Mouse (Mus musculus): ENCODE measurements around the gene Gripap1. TPM values are rescaled to one million over a fixed set of nuclear protein-coding genes. Genes with fewer than 3 reads are reported as not detected.
A peak's percentile ranks its signal among the peaks of the same experiment; 100 is the strongest.

Gene Gripap1
- polyA plus RNA-seq, 2 experiments = 32.9 to 63.0 TPM

- Histone ChIP-seq H3K9me3 (ENCODE audit: control insufficient read depth, low read length) (no peaks in the 10 kb centered on the region), H3K27me3 (ENCODE audit: control insufficient read depth, insufficient read depth, low read length) (no peaks in the 10 kb centered on the region), H3K27ac (replicated peaks; ENCODE audit: low read depth, low read length) (no peak overlapping the region), H3K36me3 (ENCODE audit: control insufficient read depth, insufficient read depth, low read length) (no peaks in the 10 kb centered on the region), H3K4me2 (replicated peaks; ENCODE audit: low read depth, low read length, severe bottlenecking) (no peak overlapping the region), H3K4me1 (ENCODE audit: control insufficient read depth, insufficient read depth, low read length) (no peaks in the 10 kb centered on the region), H3K9ac (ENCODE audit: low read depth, low read length, severe bottlenecking) (no peak overlapping the region), H3K4me3 (replicated peaks; ENCODE audit: low read length) (no peak overlapping the region)
- no peak for TF ChIP-seq POLR2A (IDR thresholded peaks at IDR 0.05; ENCODE audit: borderline replicate concordance, extremely low read depth, insufficient read depth, insufficient read length)
- WGBS = 71% methylated on average over 2 of the region's 2 CpGs
- DNase-seq (ENCODE audit: low spot score) (no peak), ATAC-seq (ENCODE audit: low FRiP score, low read depth) (no peak)
Measured at GRCm38 (mm10) chrX:7865786-7866185, 76.2 kb downstream of the Gripap1 start.

- no peak overlapping the region for H3K9ac ChIP-seq (ENCODE audit: low read depth, low read length, severe bottlenecking)
- 100% methylated on average over 1 of the region's 1 CpGs for WGBS
- no peaks in the 10 kb centered on the region for H3K9me3 ChIP-seq (ENCODE audit: control insufficient read depth, low read length)
- no peak overlapping the region for H3K4me2 ChIP-seq (replicated peaks; ENCODE audit: low read depth, low read length, severe bottlenecking)
- no peak for TF ChIP-seq POLR2A (IDR thresholded peaks at IDR 0.05; ENCODE audit: borderline replicate concordance, extremely low read depth, insufficient read depth, insufficient read length)
- no peaks in the 10 kb centered on the region for H3K36me3 ChIP-seq (ENCODE audit: control insufficient read depth, insufficient read depth, low read length)
- H3K4me1 ChIP-seq (ENCODE audit: control insufficient read depth, insufficient read depth, low read length) = no peaks in the 10 kb centered on the region
- DNase-seq (ENCODE audit: low spot score) (no peak), ATAC-seq (ENCODE audit: low FRiP score, low read depth) (no peak)
- no peak overlapping the region for H3K4me3 ChIP-seq (replicated peaks; ENCODE audit: low read length)
- no peak overlapping the region for H3K27ac ChIP-seq (replicated peaks; ENCODE audit: low read depth, low read length)
- H3K27me3 ChIP-seq (ENCODE audit: control insufficient read depth, insufficient read depth, low read length) = no peaks in the 10 kb centered on the region
Measured at GRCm38 (mm10) chrX:7867141-7867540, 77.6 kb downstream of the Gripap1 start.

GRCm38 (mm10) chrX:7868506-7868905 lies 78.9 kb downstream of the Gripap1 start:
- DNase-seq (ENCODE audit: low spot score) (no peak), ATAC-seq (ENCODE audit: low FRiP score, low read depth) (no peak)
- no peak overlapping the region for H3K4me3 ChIP-seq (replicated peaks; ENCODE audit: low read length)
- no peak overlapping the region for H3K4me2 ChIP-seq (replicated peaks; ENCODE audit: low read depth, low read length, severe bottlenecking)
- no peak overlapping the region for H3K9ac ChIP-seq (ENCODE audit: low read depth, low read length, severe bottlenecking)
- no peaks in the 10 kb centered on the region for H3K4me1 ChIP-seq (ENCODE audit: control insufficient read depth, insufficient read depth, low read length)
- WGBS = 77% methylated on average over 2 of the region's 2 CpGs
- no peaks in the 10 kb centered on the region for H3K27me3 ChIP-seq (ENCODE audit: control insufficient read depth, insufficient read depth, low read length)
- no peak for TF ChIP-seq POLR2A (IDR thresholded peaks at IDR 0.05; ENCODE audit: borderline replicate concordance, extremely low read depth, insufficient read depth, insufficient read length)
- H3K36me3 ChIP-seq (ENCODE audit: control insufficient read depth, insufficient read depth, low read length) = no peaks in the 10 kb centered on the region
- H3K9me3 ChIP-seq (ENCODE audit: control insufficient read depth, low read length) = no peaks in the 10 kb centered on the region
- H3K27ac ChIP-seq (replicated peaks; ENCODE audit: low read depth, low read length) = no peak overlapping the region

GRCm38 (mm10) chrX:7869826-7870225 lies 80.3 kb downstream of the Gripap1 start:
- no peak overlapping the region for H3K27ac ChIP-seq (replicated peaks; ENCODE audit: low read depth, low read length)
- H3K27me3 ChIP-seq (ENCODE audit: control insufficient read depth, insufficient read depth, low read length) = no peaks in the 10 kb centered on the region
- no peak for TF ChIP-seq POLR2A (IDR thresholded peaks at IDR 0.05; ENCODE audit: borderline replicate concordance, extremely low read depth, insufficient read depth, insufficient read length)
- H3K36me3 ChIP-seq (ENCODE audit: control insufficient read depth, insufficient read depth, low read length) = peaks cover 6% of the 10 kb centered on the region; the same call in 1 of the 2 replicates
- DNase-seq (ENCODE audit: low spot score) = no peak
- H3K9ac ChIP-seq (ENCODE audit: low read depth, low read length, severe bottlenecking) = no peak overlapping the region
- H3K4me3 ChIP-seq (replicated peaks; ENCODE audit: low read length) = no peak overlapping the region
- ATAC-seq (ENCODE audit: low FRiP score, low read depth) = no peak
- no peaks in the 10 kb centered on the region for H3K9me3 ChIP-seq (ENCODE audit: control insufficient read depth, low read length)
- H3K4me2 ChIP-seq (replicated peaks; ENCODE audit: low read depth, low read length, severe bottlenecking) = no peak overlapping the region
- 41% methylated on average over 3 of the region's 3 CpGs for WGBS
- no peaks in the 10 kb centered on the region for H3K4me1 ChIP-seq (ENCODE audit: control insufficient read depth, insufficient read depth, low read length)

MicroRNA genes within 50 kb of the gene (microRNA counts, 519-probe panel; counts per million panel counts)
- microRNA mmu-miR-1198 = 2,502 counts per million, percentile 42 among the panel's probes with 10 or more counts

Small RNAs within 50 kb of the gene (microRNA-seq; reads per million reads assigned to microRNA genes)
- 18.8 reads per million, percentile 29 among the genes with 10 or more reads in this experiment for gene Mir1198

Other genes starting within 250 kb of the Gripap1 start
- 0.03 and 0.04 TPM in 2 replicates for gene Foxp3, start 216.1 kb upstream of the Gripap1 start, polyA plus RNA-seq (2012; rRNA removed)
- gene Foxp3, start 216.1 kb upstream of the Gripap1 start, polyA plus RNA-seq (2014; fragmentation: Nextera tagmentation; extraction: Ambion mirVana) = not detected in 2 replicates
- gene Ppp1r3f, start 215.5 kb upstream of the Gripap1 start, polyA plus RNA-seq (2012; rRNA removed) = 6.0 and 6.4 TPM in 2 replicates
- 1.4 and 1.5 TPM in 2 replicates for gene Ppp1r3f, start 215.5 kb upstream of the Gripap1 start, polyA plus RNA-seq (2014; fragmentation: Nextera tagmentation; extraction: Ambion mirVana)
- gene Ccdc22, start 184.2 kb upstream of the Gripap1 start, polyA plus RNA-seq (2012; rRNA removed) = 23.5 and 26.8 TPM in 2 replicates
- 27.1 and 27.2 TPM in 2 replicates for gene Ccdc22, start 184.2 kb upstream of the Gripap1 start, polyA plus RNA-seq (2014; fragmentation: Nextera tagmentation; extraction: Ambion mirVana)
- 0.04 TPM in 1 of 2 replicates, not detected in the other for gene Cacna1f, start 182.7 kb upstream of the Gripap1 start, polyA plus RNA-seq (2012; rRNA removed)
- gene Cacna1f, start 182.7 kb upstream of the Gripap1 start, polyA plus RNA-seq (2014; fragmentation: Nextera tagmentation; extraction: Ambion mirVana) = 0.04 TPM in 2 replicates
- 2.0 and 2.1 TPM in 2 replicates for gene Syp, start 151.3 kb upstream of the Gripap1 start, polyA plus RNA-seq (2012; rRNA removed)
- 0.51 and 0.72 TPM in 2 replicates for gene Syp, start 151.3 kb upstream of the Gripap1 start, polyA plus RNA-seq (2014; fragmentation: Nextera tagmentation; extraction: Ambion mirVana)
- gene Prickle3, start 132.5 kb upstream of the Gripap1 start, polyA plus RNA-seq (2012; rRNA removed) = 23.4 and 27.5 TPM in 2 replicates
- gene Prickle3, start 132.5 kb upstream of the Gripap1 start, polyA plus RNA-seq (2014; fragmentation: Nextera tagmentation; extraction: Ambion mirVana) = 9.5 and 13.8 TPM in 2 replicates
- 196 and 259 TPM in 2 replicates for gene Plp2, start 118.4 kb upstream of the Gripap1 start, polyA plus RNA-seq (2012; rRNA removed)
- gene Plp2, start 118.4 kb upstream of the Gripap1 start, polyA plus RNA-seq (2014; fragmentation: Nextera tagmentation; extraction: Ambion mirVana) = 190 and 201 TPM in 2 replicates
- gene Magix, start 108.5 kb upstream of the Gripap1 start, polyA plus RNA-seq (2012; rRNA removed) = 0.38 and 0.55 TPM in 2 replicates
- 0.73 and 0.87 TPM in 2 replicates for gene Magix, start 108.5 kb upstream of the Gripap1 start, polyA plus RNA-seq (2014; fragmentation: Nextera tagmentation; extraction: Ambion mirVana)
- 20.5 and 28.9 TPM in 2 replicates for gene Gpkow, start 92.6 kb upstream of the Gripap1 start, polyA plus RNA-seq (2012; rRNA removed)
- 37.8 and 43.9 TPM in 2 replicates for gene Gpkow, start 92.6 kb upstream of the Gripap1 start, polyA plus RNA-seq (2014; fragmentation: Nextera tagmentation; extraction: Ambion mirVana)
- gene Wdr45, start 75.4 kb upstream of the Gripap1 start, polyA plus RNA-seq (2012; rRNA removed) = 48.6 and 56.5 TPM in 2 replicates
- gene Wdr45, start 75.4 kb upstream of the Gripap1 start, polyA plus RNA-seq (2014; fragmentation: Nextera tagmentation; extraction: Ambion mirVana) = 20.4 and 25.3 TPM in 2 replicates
- 0.50 and 0.85 TPM in 2 replicates for gene Gm45208, start 67.5 kb upstream of the Gripap1 start, polyA plus RNA-seq (2012; rRNA removed)
- gene Gm45208, start 67.5 kb upstream of the Gripap1 start, polyA plus RNA-seq (2014; fragmentation: Nextera tagmentation; extraction: Ambion mirVana) = 0.43 and 0.48 TPM in 2 replicates
- 83.7 and 91.1 TPM in 2 replicates for gene Praf2, start 61.3 kb upstream of the Gripap1 start, polyA plus RNA-seq (2012; rRNA removed)
- gene Praf2, start 61.3 kb upstream of the Gripap1 start, polyA plus RNA-seq (2014; fragmentation: Nextera tagmentation; extraction: Ambion mirVana) = 89.4 and 92.0 TPM in 2 replicates
- gene Ccdc120, start 38.9 kb upstream of the Gripap1 start, polyA plus RNA-seq (2012; rRNA removed) = 25.7 and 38.6 TPM in 2 replicates
- 14.9 and 16.0 TPM in 2 replicates for gene Ccdc120, start 38.9 kb upstream of the Gripap1 start, polyA plus RNA-seq (2014; fragmentation: Nextera tagmentation; extraction: Ambion mirVana)
- gene Tfe3, start 27.2 kb upstream of the Gripap1 start, polyA plus RNA-seq (2012; rRNA removed) = 24.4 and 25.3 TPM in 2 replicates
- gene Tfe3, start 27.2 kb upstream of the Gripap1 start, polyA plus RNA-seq (2014; fragmentation: Nextera tagmentation; extraction: Ambion mirVana) = 22.1 and 22.2 TPM in 2 replicates
- 4.1 and 5.7 TPM in 2 replicates for gene Kcnd1, start 32.5 kb downstream of the Gripap1 start, polyA plus RNA-seq (2012; rRNA removed)
- 1.7 and 2.2 TPM in 2 replicates for gene Kcnd1, start 32.5 kb downstream of the Gripap1 start, polyA plus RNA-seq (2014; fragmentation: Nextera tagmentation; extraction: Ambion mirVana)
- gene Otud5, start 51.6 kb downstream of the Gripap1 start, polyA plus RNA-seq (2012; rRNA removed) = 71.3 and 76.3 TPM in 2 replicates
- 38.3 and 38.7 TPM in 2 replicates for gene Otud5, start 51.6 kb downstream of the Gripap1 start, polyA plus RNA-seq (2014; fragmentation: Nextera tagmentation; extraction: Ambion mirVana)
- gene Pim2, start 88.5 kb downstream of the Gripap1 start, polyA plus RNA-seq (2012; rRNA removed) = 9.3 and 11.8 TPM in 2 replicates
- 4.2 and 4.6 TPM in 2 replicates for gene Pim2, start 88.5 kb downstream of the Gripap1 start, polyA plus RNA-seq (2014; fragmentation: Nextera tagmentation; extraction: Ambion mirVana)
- gene Slc35a2, start 94.3 kb downstream of the Gripap1 start, polyA plus RNA-seq (2012; rRNA removed) = 74.0 and 119 TPM in 2 replicates
- 29.1 and 30.0 TPM in 2 replicates for gene Slc35a2, start 94.3 kb downstream of the Gripap1 start, polyA plus RNA-seq (2014; fragmentation: Nextera tagmentation; extraction: Ambion mirVana)
- gene Pqbp1, start 109.5 kb downstream of the Gripap1 start, polyA plus RNA-seq (2012; rRNA removed) = 106 and 138 TPM in 2 replicates
- gene Pqbp1, start 109.5 kb downstream of the Gripap1 start, polyA plus RNA-seq (2014; fragmentation: Nextera tagmentation; extraction: Ambion mirVana) = 93.0 and 105 TPM in 2 replicates
- gene Timm17b, start 109.6 kb downstream of the Gripap1 start, polyA plus RNA-seq (2012; rRNA removed) = 50.1 and 57.8 TPM in 2 replicates
- gene Timm17b, start 109.6 kb downstream of the Gripap1 start, polyA plus RNA-seq (2014; fragmentation: Nextera tagmentation; extraction: Ambion mirVana) = 187 and 196 TPM in 2 replicates
- not detected in 2 replicates for gene Gm10491, start 118.1 kb downstream of the Gripap1 start, polyA plus RNA-seq (2012; rRNA removed)
- gene Gm10491, start 118.1 kb downstream of the Gripap1 start, polyA plus RNA-seq (2014; fragmentation: Nextera tagmentation; extraction: Ambion mirVana) = not detected in 2 replicates
- gene Gm10490, start 119.8 kb downstream of the Gripap1 start, polyA plus RNA-seq (2012; rRNA removed) = not detected in 2 replicates
- not detected in 2 replicates for gene Gm10490, start 119.8 kb downstream of the Gripap1 start, polyA plus RNA-seq (2014; fragmentation: Nextera tagmentation; extraction: Ambion mirVana)
- 0.93 and 0.95 TPM in 2 replicates for gene Pcsk1n, start 130.1 kb downstream of the Gripap1 start, polyA plus RNA-seq (2012; rRNA removed)
- 0.67 and 1.3 TPM in 2 replicates for gene Pcsk1n, start 130.1 kb downstream of the Gripap1 start, polyA plus RNA-seq (2014; fragmentation: Nextera tagmentation; extraction: Ambion mirVana)
- 0.05 and 0.10 TPM in 2 replicates for gene Eras, start 138.8 kb downstream of the Gripap1 start, polyA plus RNA-seq (2012; rRNA removed)
- gene Eras, start 138.8 kb downstream of the Gripap1 start, polyA plus RNA-seq (2014; fragmentation: Nextera tagmentation; extraction: Ambion mirVana) = not detected in 2 replicates
- 67.3 and 78.8 TPM in 2 replicates for gene Hdac6, start 158.1 kb downstream of the Gripap1 start, polyA plus RNA-seq (2012; rRNA removed)
- 28.1 and 32.3 TPM in 2 replicates for gene Hdac6, start 158.1 kb downstream of the Gripap1 start, polyA plus RNA-seq (2014; fragmentation: Nextera tagmentation; extraction: Ambion mirVana)
- 1.5 and 2.0 TPM in 2 replicates for gene Gata1, start 188.3 kb downstream of the Gripap1 start, polyA plus RNA-seq (2012; rRNA removed)
- gene Gata1, start 188.3 kb downstream of the Gripap1 start, polyA plus RNA-seq (2014; fragmentation: Nextera tagmentation; extraction: Ambion mirVana) = 1.3 and 1.6 TPM in 2 replicates
- gene Glod5, start 228.7 kb downstream of the Gripap1 start, polyA plus RNA-seq (2012; rRNA removed) = 0.10 TPM in 1 of 2 replicates, not detected in the other
- not detected in 2 replicates for gene Glod5, start 228.7 kb downstream of the Gripap1 start, polyA plus RNA-seq (2014; fragmentation: Nextera tagmentation; extraction: Ambion mirVana)